Comparison of ENCODE assay signal across 29 mouse cellular contexts in genomic region chr11:91530737-91531136, GRCm38 (mm10). TPM values are rescaled to one million over a fixed set of nuclear protein-coding genes. Genes with fewer than 3 reads are reported as not detected.
A peak's percentile ranks its signal among the peaks of the same experiment; 100 is the strongest.
DNase-seq lines count a peak whose midpoint lies in the region; TF ChIP-seq lines count a peak whose summit lies in the region.
"Had no signal": no experiment of that assay in that cellular context is flagged by ENCODE, and none has a peak within 500 bp of the region (broad histone marks: within the 10 kb centered on the region; RNA-seq: fewer than 3 reads in every experiment).

No protein-coding gene starts in this region.

- intact Hi-C loops in left cerebral cortex, adult 2 months (cut with DNase I): no loop called here
- intact Hi-C loops in left cerebral cortex, postnatal 10 days (cut with DNase I): no loop called here

- no peak for TF ChIP-seq POLR2A in brain, embryonic 14.5 days (IDR thresholded peaks at IDR 0.05; ENCODE audit: borderline replicate concordance, extremely low read depth, insufficient read depth, insufficient read length, poor library complexity, severe bottlenecking)

- H3K4me3 ChIP-seq in left cerebral cortex, adult 2 months: no peak overlapping the region
- H3K4me3 ChIP-seq: embryonic facial prominence, embryonic 15.5 days; erythroblast, embryonic 14.5 days; forebrain, embryonic 10.5 days; heart, embryonic 10.5 days; heart, embryonic 15.5 days had no signal

- H3K27ac ChIP-seq in left cerebral cortex, adult 2 months: no peak overlapping the region
- H3K27ac ChIP-seq: embryonic facial prominence, embryonic 15.5 days; forebrain, embryonic 10.5 days; heart, embryonic 10.5 days; heart, embryonic 15.5 days had no signal

- no peak for TF ChIP-seq CTCF in left cerebral cortex, adult 2 months (IDR thresholded peaks at IDR 0.05)
- no peak for TF ChIP-seq CTCF in brain, embryonic 14.5 days (IDR thresholded peaks at IDR 0.05; ENCODE audit: borderline replicate concordance, extremely low read depth, insufficient read depth, insufficient read length)

- DNase-seq in cerebellum, postnatal 10 days: peak; percentile 2 to 6
- DNase-seq in cerebellum, postnatal 25 days: no peak
- DNase-seq in left cerebral cortex, adult 2 months (ENCODE audit: extremely low spot score in 1 of 2, low spot score in 2 of 2): peak; percentile 7 to 10
- no peak for DNase-seq in left cerebral cortex, postnatal 10 days (ENCODE audit: extremely low spot score in 1 of 2, low spot score in 2 of 2)
- DNase-seq in right cerebral cortex, adult 18-20 months: peak; percentile 13
- no peak for DNase-seq in right cerebral cortex, postnatal 36 days (ENCODE audit: low spot score in 2 of 2)
- peak; percentile 14 for DNase-seq in brain, embryonic 14.5 days (ENCODE audit: low read depth)
- DNase-seq in urinary bladder, adult 2 months (ENCODE audit: low spot score): no peak
- DNase-seq: adrenal gland, postnatal 10 days; B cell, adult 2 months; cerebellum, adult 18-20 months; cerebellum, adult 9-11 months; embryo, embryonic 11 days; gastrocnemius, postnatal 10 days; heart, adult 18-20 months; heart, postnatal 14 days had no signal

RNA-seq across cellular contexts. Expression of gene Kif2b, which starts 46.6 kb away (rescaled TPM):
- total RNA-seq in left cerebral cortex, adult 2 months (2021): not detected
- total RNA-seq in left cerebral cortex, postnatal 10 days (2021): not detected
- polyA plus RNA-seq in brain, embryonic 14.5 days (2012; rRNA removed): not detected in 2 replicates
- not detected in 2 replicates for polyA plus RNA-seq in urinary bladder, adult 2 months (2012; rRNA removed)
- total RNA-seq: adrenal gland, postnatal 10 days; adrenal gland, postnatal 4 days; common myeloid progenitor, adult 5-6 weeks; gastrocnemius, postnatal 10 days; gastrocnemius, postnatal 4 days; heart, adult 18-20 months; heart, postnatal 14 days had no signal
- polyA plus RNA-seq: CD4-positive, CD25-positive, alpha-beta regulatory T cell, adult 4 months; embryonic facial prominence, embryonic 11.5 days; embryonic facial prominence, embryonic 15.5 days; erythroblast, embryonic 14.5 days; forebrain, embryonic 10.5 days; forebrain, embryonic 14.5 days; G1E; heart, embryonic 10.5 days; heart, embryonic 15.5 days; hindbrain, embryonic 11.5 days had no signal

Comparison
In these comparisons a context has a peak if more than half of its experiments do, and no peak if none do; other contexts are left out.
1. DNase-seq: peak in cerebellum, postnatal 10 days (2 of 2), left cerebral cortex, adult 2 months (2 of 2), right cerebral cortex, adult 18-20 months (single experiment) and brain, embryonic 14.5 days (single experiment); none in cerebellum, postnatal 25 days (0 of 2), left cerebral cortex, postnatal 10 days (0 of 2), right cerebral cortex, postnatal 36 days (0 of 2) and urinary bladder, adult 2 months (single experiment).